Mouse (Mus musculus) layer of hippocampus, postnatal 36 days (tissue): Measurements from ENCODE around the gene Nobox. TPM values are rescaled to one million over a fixed set of nuclear protein-coding genes. Genes with fewer than 3 reads are reported as not detected.

Experiments
- DNase-seq, 2 experiments: peaks; one replicate each; pipeline ENCODE4 v3.0.0; 2022
- total RNA-seq, 2 experiments: library from RNA; stranded (reverse); gene quantifications; 2 replicates each; pipeline ENCODE4 v1.2.3; 2021

Nobox gene
- total RNA-seq, 2 experiments from 2014 or later = not detected

DNA sequence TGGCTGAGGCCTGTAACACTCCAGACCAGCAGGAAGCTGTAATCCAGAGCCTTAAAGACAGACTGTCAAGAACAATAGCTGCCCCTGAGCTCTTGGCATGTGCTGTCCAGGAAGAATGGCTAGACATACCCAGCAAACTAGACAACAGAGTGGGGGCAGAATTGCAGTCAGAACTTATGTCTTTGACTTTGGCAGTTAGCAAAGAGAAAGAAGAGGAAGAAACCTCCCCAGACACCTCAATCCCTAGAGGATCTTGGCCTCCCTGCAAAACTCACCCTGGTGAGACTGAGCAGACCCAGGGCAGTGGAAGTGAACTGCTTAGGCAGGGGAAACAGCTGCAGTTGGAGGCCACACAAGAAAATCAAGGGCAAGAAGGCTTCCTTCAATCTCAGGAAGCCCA, 36.8 kb downstream of the Nobox start:
- no peak for DNase-seq

GRCm38 (mm10) chr6:43266356-43266755, 43.0 kb downstream of the Nobox start:
- no peak for DNase-seq

DNA sequence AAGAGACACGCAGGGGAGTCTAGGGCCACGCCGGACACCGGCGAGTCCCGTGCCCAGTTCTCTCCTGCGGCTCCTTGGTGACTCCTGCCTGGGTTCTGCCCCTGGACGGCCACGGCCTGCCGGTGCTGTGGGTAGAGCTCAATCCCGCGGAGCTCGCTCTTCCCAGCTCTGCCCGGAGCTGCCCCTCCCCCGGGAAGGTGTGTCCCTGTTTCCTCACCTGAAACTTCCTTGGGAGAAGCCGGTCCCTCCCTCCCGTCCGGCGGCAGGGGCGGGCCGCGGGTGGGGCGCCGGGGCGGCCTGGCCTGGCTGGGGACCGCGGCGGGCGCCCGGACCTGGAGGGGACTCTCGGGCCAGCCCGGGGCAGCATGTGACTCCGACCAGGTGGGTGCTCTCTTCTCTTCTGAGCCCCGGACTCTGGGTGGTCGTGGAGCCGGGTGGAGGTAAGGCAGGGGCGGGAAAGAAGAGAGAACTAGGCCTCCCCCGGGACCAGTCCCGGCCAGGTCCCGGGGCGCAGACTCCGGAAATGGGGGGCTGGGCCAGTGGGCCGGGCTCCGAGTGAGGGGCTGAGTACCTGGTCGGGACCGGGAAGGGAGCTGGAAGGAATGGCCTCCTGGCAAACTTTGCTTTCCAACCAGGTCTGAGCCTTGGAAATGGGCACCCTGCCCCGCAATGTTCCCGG, 43.9 kb downstream of the Nobox start, which contains the start of gene Arhgef5:
Gene Arhgef5 (plus strand): TSS at position 220 of the 679 bp plus-strand sequence.
- DNase-seq = no peak

- no peak for DNase-seq
Measured at GRCm38 (mm10) chr6:43260756-43261155, 48.6 kb downstream of the Nobox start.

- no peak for DNase-seq
Measured at GRCm38 (mm10) chr6:43254193-43254926, 55.0 kb downstream of the Nobox start.

Other genes with a start within 250 kb of the Nobox start
- not detected for gene Olfr441, start 203.2 kb downstream of the Nobox start, total RNA-seq
- not detected for gene Olfr237-ps1, start 163.0 kb downstream of the Nobox start, total RNA-seq
- not detected for gene Olfr437, start 146.3 kb downstream of the Nobox start, total RNA-seq
- not detected for gene Olfr13, start 137.4 kb downstream of the Nobox start, total RNA-seq
- gene Olfr435, start 112.4 kb downstream of the Nobox start, total RNA-seq = not detected
- not detected for gene Olfr434, start 96.5 kb downstream of the Nobox start, total RNA-seq
- not detected for gene Olfr47, start 78.0 kb downstream of the Nobox start, total RNA-seq
- gene Arhgef5, start 44.0 kb downstream of the Nobox start, total RNA-seq = 1 to 10 TPM; 2.4 to 2.7 TPM